Mouse (Mus musculus): ENCODE results near the gene Pde1b. TPM values are rescaled to one million over a fixed set of nuclear protein-coding genes. Genes with fewer than 3 reads are reported as not detected.

Gene Pde1b
- polyA plus RNA-seq, 1 experiment from 2014 or later, result 3.8 TPM

- Histone ChIP-seq H3K9me3 (no peaks in the 10 kb centered on the region), H3K27ac (peak overlapping the region; percentile 81), H3K4me3 (peak overlapping the region; percentile 57), H3K27me3 (ENCODE audit: insufficient read depth, poor library complexity, severe bottlenecking) (no peaks in the 10 kb centered on the region), H3K36me3 (no peaks in the 10 kb centered on the region), H3K4me1 (peaks cover 33% of the 10 kb centered on the region)
- WGBS, result 20% methylated on average over 3 of the region's 3 CpGs
- no peak for DNase-seq (ENCODE audit: low spot score)
Measured at GRCm38 (mm10) chr15:103514914-103515313, 12.1 kb downstream of the Pde1b start.

GRCm38 (mm10) chr15:103518600-103519385 is 16.0 kb downstream of the Pde1b start:
- WGBS, result 15% methylated on average over 5 of the region's 5 CpGs
- DNase-seq (ENCODE audit: low spot score), result no peak
- peak overlapping the region; percentile 26; the same call in 1 of the 2 replicates for H3K27ac ChIP-seq

GRCm38 (mm10) chr15:103519386-103520378 is 16.8 kb downstream of the Pde1b start:
- 23% methylated on average over 4 of the region's 4 CpGs for WGBS
- no peaks in the 10 kb centered on the region for H3K27me3 ChIP-seq (ENCODE audit: insufficient read depth, poor library complexity, severe bottlenecking)
- H3K4me3 ChIP-seq, result no peak overlapping the region
- no peak for DNase-seq (ENCODE audit: low spot score)
- peaks cover 33% of the 10 kb centered on the region for H3K4me1 ChIP-seq
- H3K27ac ChIP-seq, result no peak overlapping the region
- no peaks in the 10 kb centered on the region for H3K9me3 ChIP-seq
- no peaks in the 10 kb centered on the region for H3K36me3 ChIP-seq

More at GRCm38 (mm10) chr15:103518600-103519385, 16.0 kb downstream of the Pde1b start:
- Histone ChIP-seq H3K4me3 (no peak overlapping the region), H3K9me3 (no peaks in the 10 kb centered on the region), H3K4me1 (peaks cover 35% of the 10 kb centered on the region), H3K27me3 (ENCODE audit: insufficient read depth, poor library complexity, severe bottlenecking) (no peaks in the 10 kb centered on the region), H3K36me3 (no peaks in the 10 kb centered on the region)

- Histone ChIP-seq H3K27me3 (ENCODE audit: insufficient read depth, poor library complexity, severe bottlenecking) (no peaks in the 10 kb centered on the region), H3K9me3 (no peaks in the 10 kb centered on the region), H3K36me3 (no peaks in the 10 kb centered on the region), H3K27ac (no peak overlapping the region), H3K4me1 (peaks cover 22% of the 10 kb centered on the region), H3K4me3 (no peak overlapping the region)
- 64% methylated on average over 3 of the region's 3 CpGs for WGBS
- no peak for DNase-seq (ENCODE audit: low spot score)
Measured at GRCm38 (mm10) chr15:103522458-103523099, 19.7 kb downstream of the Pde1b start.

- no peak for DNase-seq (ENCODE audit: low spot score)
- peaks cover 22% of the 10 kb centered on the region for H3K4me1 ChIP-seq
- WGBS, result 60% methylated on average over 3 of the region's 3 CpGs
Measured at GRCm38 (mm10) chr15:103523156-103523555, 20.3 kb downstream of the Pde1b start.

DNA sequence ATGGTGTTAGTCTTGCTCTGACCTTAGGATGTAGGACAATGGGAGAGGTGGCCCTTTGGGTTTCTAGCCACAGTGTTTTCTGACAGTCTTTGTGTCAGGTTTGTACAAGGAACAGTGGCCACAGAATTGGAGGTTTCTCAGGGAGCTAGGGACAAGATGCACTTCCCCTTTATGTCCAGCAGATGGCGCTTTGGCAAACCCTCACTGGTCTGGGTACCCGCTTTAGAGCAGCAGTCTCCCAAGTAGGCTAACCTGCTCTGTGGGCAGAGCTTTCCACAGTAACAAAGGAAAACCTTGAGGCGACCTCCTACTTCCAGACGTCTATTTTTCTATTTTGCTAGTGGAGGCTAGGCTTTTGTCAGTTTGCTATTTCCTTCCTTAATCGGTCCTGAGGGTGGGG is 27.5 kb downstream of the Pde1b start:
- H3K27me3 ChIP-seq (ENCODE audit: insufficient read depth, poor library complexity, severe bottlenecking), result peaks cover 9% of the 10 kb centered on the region; the same call in 1 of the 2 replicates
- peak; percentile 78 for DNase-seq (ENCODE audit: low spot score)
- 0 out of 2 replicates have a peak, but pooled peaks cover 3% of the 10 kb centered on the region for H3K36me3 ChIP-seq
- H3K4me1 ChIP-seq, result peaks cover 14% of the 10 kb centered on the region
- no peaks in the 10 kb centered on the region for H3K9me3 ChIP-seq
- H3K27ac ChIP-seq, result no peak overlapping the region
- WGBS, result 7% methylated on average over 5 of the region's 5 CpGs
- H3K4me3 ChIP-seq, result no peak overlapping the region

More at GRCm38 (mm10) chr15:103523156-103523555, 20.3 kb downstream of the Pde1b start:
- Histone ChIP-seq H3K4me3 (no peak overlapping the region), H3K27me3 (ENCODE audit: insufficient read depth, poor library complexity, severe bottlenecking) (no peaks in the 10 kb centered on the region), H3K27ac (no peak overlapping the region), H3K36me3 (no peaks in the 10 kb centered on the region), H3K9me3 (no peaks in the 10 kb centered on the region)

- Histone ChIP-seq H3K4me3 (no peak overlapping the region), H3K27me3 (ENCODE audit: insufficient read depth, poor library complexity, severe bottlenecking) (peaks cover 44% of the 10 kb centered on the region), H3K36me3 (0 out of 2 replicates have a peak, but pooled peaks cover 3% of the 10 kb centered on the region), H3K27ac (no peak overlapping the region), H3K9me3 (no peaks in the 10 kb centered on the region), H3K4me1 (peaks cover 46% of the 10 kb centered on the region)
- 68% methylated on average over 7 of the region's 7 CpGs for WGBS
- DNase-seq (ENCODE audit: low spot score), result peak; percentile 62
Measured at GRCm38 (mm10) chr15:103534054-103534620, 31.3 kb downstream of the Pde1b start.

DNA sequence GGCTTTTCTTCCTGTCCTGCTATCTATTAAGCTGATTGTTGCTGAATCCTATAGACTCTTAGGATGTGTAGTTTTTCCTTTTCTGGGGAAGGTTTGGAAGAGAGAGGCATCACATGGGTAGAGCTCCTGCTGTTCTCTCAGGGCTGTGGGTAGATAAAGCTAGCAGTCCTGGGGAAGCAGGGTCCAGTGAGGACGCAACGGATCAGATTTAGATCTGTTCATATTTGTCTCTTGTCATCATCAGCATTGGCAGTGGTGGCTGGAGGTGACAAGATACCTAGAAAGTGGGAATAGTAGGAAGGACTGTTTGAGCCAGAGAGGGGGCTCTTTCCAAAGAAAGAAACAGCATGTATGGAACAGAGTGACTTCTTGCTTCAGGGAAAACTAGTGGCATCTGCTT is 32.2 kb downstream of the Pde1b start:
- Histone ChIP-seq H3K36me3 (0 out of 2 replicates have a peak, but pooled peaks cover 3% of the 10 kb centered on the region), H3K4me1 (peaks cover 44% of the 10 kb centered on the region), H3K27me3 (ENCODE audit: insufficient read depth, poor library complexity, severe bottlenecking) (peaks cover 53% of the 10 kb centered on the region), H3K27ac (no peak overlapping the region), H3K4me3 (no peak overlapping the region), H3K9me3 (no peaks in the 10 kb centered on the region)
- peak; percentile 27 for DNase-seq (ENCODE audit: low spot score)
- 62% methylated on average over 2 of the region's 2 CpGs for WGBS

GRCm38 (mm10) chr15:103535786-103536185 is 33.0 kb downstream of the Pde1b start:
- no peaks in the 10 kb centered on the region for H3K9me3 ChIP-seq
- peaks cover 53% of the 10 kb centered on the region for H3K27me3 ChIP-seq (ENCODE audit: insufficient read depth, poor library complexity, severe bottlenecking)
- peaks cover 44% of the 10 kb centered on the region for H3K4me1 ChIP-seq
- H3K36me3 ChIP-seq, result 0 out of 2 replicates have a peak, but pooled peaks cover 3% of the 10 kb centered on the region
- DNase-seq (ENCODE audit: low spot score), result peak; percentile 56
- peak overlapping the region; percentile 52; the same call in 1 of the 2 replicates for H3K27ac ChIP-seq
- no peak overlapping the region for H3K4me3 ChIP-seq
- 55% methylated on average over 1 of the region's 1 CpGs for WGBS

- Histone ChIP-seq H3K4me3 (peak overlapping the region; percentile 72), H3K9me3 (no peaks in the 10 kb centered on the region), H3K27me3 (ENCODE audit: insufficient read depth, poor library complexity, severe bottlenecking) (peaks cover 53% of the 10 kb centered on the region), H3K36me3 (0 out of 2 replicates have a peak, but pooled peaks cover 3% of the 10 kb centered on the region), H3K27ac (peak overlapping the region; percentile 89; the same call in 1 of the 2 replicates), H3K4me1 (peaks cover 44% of the 10 kb centered on the region)
- DNase-seq (ENCODE audit: low spot score), result peak; percentile 74
- WGBS, result 18% methylated on average over 2 of the region's 2 CpGs
Measured at GRCm38 (mm10) chr15:103536456-103536855, 33.6 kb downstream of the Pde1b start.

- peaks cover 53% of the 10 kb centered on the region for H3K27me3 ChIP-seq (ENCODE audit: insufficient read depth, poor library complexity, severe bottlenecking)
- H3K4me1 ChIP-seq, result peaks cover 44% of the 10 kb centered on the region
- H3K27ac ChIP-seq, result peak overlapping the region; percentile 89
- 0 out of 2 replicates have a peak, but pooled peaks cover 3% of the 10 kb centered on the region for H3K36me3 ChIP-seq
- H3K4me3 ChIP-seq, result peak overlapping the region; percentile 72
- WGBS, result under 1% methylated on average over 37 of the region's 37 CpGs
- peak; percentile 86 for DNase-seq (ENCODE audit: low spot score)
- no peaks in the 10 kb centered on the region for H3K9me3 ChIP-seq
Measured at GRCm38 (mm10) chr15:103537011-103537821, 34.4 kb downstream of the Pde1b start.

Measured in heart, embryonic 10.5 days (tissue).